Mouse (Mus musculus) ZHBTc4 (cell line): ENCODE data around the gene Gm10203.

Source experiments
- DNase-seq: peaks from one replicate; pipeline ENCODE4 v3.0.0-alpha.2; 2011; ENCODE audit warnings: low read depth, low spot score

The Gm10203 gene

DNA sequence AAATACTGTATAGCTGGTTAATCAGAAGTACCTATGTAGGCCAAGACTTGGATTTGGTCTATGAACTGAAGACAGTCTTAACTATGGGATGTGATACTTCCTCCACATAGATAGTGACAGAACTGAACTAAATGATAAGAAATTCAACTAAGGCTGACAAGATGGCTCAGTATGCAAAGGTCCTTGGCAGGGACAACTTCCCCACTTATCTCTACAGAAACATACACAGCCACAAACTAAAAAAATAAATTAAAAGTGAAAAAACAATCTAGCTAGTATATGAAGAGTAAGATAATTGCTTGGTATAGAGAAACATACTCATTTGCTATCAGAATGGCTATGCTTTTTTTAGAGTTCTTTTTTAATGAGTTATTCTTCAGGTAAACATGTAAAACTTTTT, 49.1 kb downstream of the Gm10203 start:
- no peak for DNase-seq
